Mouse (Mus musculus) C2C12 (cell line): ENCODE results near the gene Tmem30c.
"Not testable (repeated sequence)": the region's sequence is repeated elsewhere in the genome, so short reads cannot be mapped to it uniquely, and the experiment has no call there.

Experiments
- CEBPB ChIP-seq: IDR thresholded peaks from one replicate; pipeline ENCODE4 v1.6.1; 2011; ENCODE audit warnings: low read depth, mild to moderate bottlenecking, control low read depth, moderate library complexity
- CTCF ChIP-seq: IDR thresholded peaks from one replicate; pipeline ENCODE4 v1.5.1; 2011; ENCODE audit not compliant: control insufficient read depth, insufficient read depth, insufficient read length
- MYOD1 ChIP-seq: IDR thresholded peaks from one replicate; pipeline ENCODE4 v1.6.1; 2011; ENCODE audit warnings: low read depth; ENCODE audit not compliant: control insufficient read depth, insufficient read length
- USF1 ChIP-seq: IDR thresholded peaks from one replicate; pipeline ENCODE4 v1.6.1; 2011; ENCODE audit warnings: low read depth, mild to moderate bottlenecking, control low read depth, moderate library complexity

- TF ChIP-seq USF1, CTCF, CEBPB, MYOD1: not testable (repeated sequence)
Observed at GRCm38 (mm10) chr16:57231937-57232310, 60.7 kb downstream of the Tmem30c start.
